Mouse (Mus musculus): ENCODE measurements around the gene Cyp2c68. TPM values are rescaled to one million over a fixed set of nuclear protein-coding genes. Genes with fewer than 3 reads are reported as not detected.
"Not testable (repeated sequence)": the region's sequence is repeated elsewhere in the genome, so short reads cannot be mapped to it uniquely, and the experiment has no call there.

Gene Cyp2c68
- not detected in 2 replicates for total RNA-seq (2015)
- total RNA-seq (2017) = not detected in 2 replicates

DNA sequence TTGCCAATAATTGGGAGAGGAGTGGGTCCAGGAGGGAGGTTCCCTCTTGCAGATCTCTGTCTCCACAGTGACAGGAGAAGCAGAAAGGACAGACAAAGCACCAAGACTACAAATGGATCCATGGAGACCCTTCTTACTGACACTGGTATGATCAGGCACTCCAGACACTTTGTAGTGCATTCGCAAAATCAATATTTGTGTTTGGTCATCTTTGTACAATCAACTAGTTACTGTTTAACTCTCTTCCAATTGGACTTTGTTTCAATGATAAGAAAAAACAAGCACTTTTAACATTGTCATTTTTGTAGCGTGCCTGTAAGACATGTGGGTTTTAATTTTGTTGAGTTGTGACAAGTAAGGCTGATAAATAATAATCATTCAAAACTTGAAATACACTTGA is at the start of gene Cyp2c68:
TSS of gene Cyp2c68 (minus strand) at position 135 of the 400 bp plus-strand sequence.
- no peak for ATAC-seq (ENCODE audit: poor library complexity, severe bottlenecking)

DNA sequence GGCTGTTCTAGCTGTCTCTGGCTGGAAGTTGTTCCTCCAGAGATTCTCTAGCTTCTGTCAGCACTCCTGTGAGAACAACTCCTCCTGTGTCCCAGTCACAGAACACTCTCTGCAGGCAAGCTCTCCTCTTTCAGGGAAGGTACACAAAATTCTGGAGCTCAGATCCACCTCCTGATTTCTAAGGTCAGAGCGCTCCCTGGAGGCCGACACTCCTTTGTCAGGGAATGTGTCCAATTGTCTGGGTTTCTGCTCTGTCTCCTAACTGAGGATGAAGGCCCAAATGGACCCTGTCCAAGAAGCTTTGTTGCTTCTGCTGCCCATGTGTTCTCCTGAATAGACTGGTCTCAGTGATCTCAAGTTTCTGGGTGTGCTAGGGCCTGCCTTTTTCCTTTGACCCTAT is 44.6 kb upstream of the Cyp2c68 start:
- ATAC-seq (ENCODE audit: poor library complexity, severe bottlenecking) = not testable (repeated sequence)

- ATAC-seq (ENCODE audit: poor library complexity, severe bottlenecking) = no peak
Measured at GRCm38 (mm10) chr19:39745357-39745756, 4.5 kb upstream of the Cyp2c68 start.

DNA sequence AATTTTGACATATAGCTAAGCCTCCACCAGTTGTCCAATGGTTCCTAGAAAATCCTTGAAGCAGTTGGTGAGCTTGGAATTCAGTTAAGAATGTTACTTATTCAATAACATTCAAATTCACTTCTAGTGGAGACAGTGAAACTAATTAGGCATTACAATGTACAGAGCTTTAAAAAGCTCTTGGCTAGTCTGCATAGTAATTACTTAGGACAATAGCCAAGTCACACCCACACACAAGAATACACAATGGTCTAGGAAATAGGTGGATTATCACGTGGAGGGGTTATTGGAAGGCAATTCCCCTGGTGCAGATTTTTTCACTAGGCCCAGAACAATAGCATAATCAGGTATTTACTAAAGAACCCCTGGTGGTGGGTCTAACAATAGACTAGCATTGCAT is 3.5 kb upstream of the Cyp2c68 start:
- not testable (repeated sequence) for ATAC-seq (ENCODE audit: poor library complexity, severe bottlenecking)

DNA sequence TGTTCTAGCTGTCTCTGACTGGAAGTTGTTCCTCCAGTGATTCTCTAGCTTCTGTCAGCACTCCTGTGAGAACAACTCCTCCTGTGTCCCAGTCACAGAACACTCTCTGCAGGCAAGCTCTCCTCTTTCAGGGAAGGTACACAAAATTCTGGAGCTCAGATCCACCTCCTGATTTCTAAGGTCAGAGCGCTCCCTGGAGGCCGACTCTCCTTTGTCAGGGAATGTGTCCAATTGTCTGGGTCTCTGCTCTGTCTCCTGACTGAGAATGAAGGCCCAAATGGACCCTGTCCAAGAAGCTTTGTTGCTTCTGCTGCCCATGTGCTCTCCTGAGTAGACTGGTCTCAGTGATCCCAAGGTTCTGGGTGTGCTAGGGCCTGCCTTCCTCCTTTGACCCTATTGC is 29.7 kb downstream of the Cyp2c68 start:
- ATAC-seq (ENCODE audit: poor library complexity, severe bottlenecking) = not testable (repeated sequence)

- not testable (repeated sequence) for ATAC-seq (ENCODE audit: poor library complexity, severe bottlenecking)
Measured at GRCm38 (mm10) chr19:39665650-39666049, 75.2 kb downstream of the Cyp2c68 start.

GRCm38 (mm10) chr19:39652381-39652780 is 88.5 kb downstream of the Cyp2c68 start:
- no peak for ATAC-seq (ENCODE audit: poor library complexity, severe bottlenecking)

GRCm38 (mm10) chr19:39648938-39649337 is 91.9 kb downstream of the Cyp2c68 start, which contains the start of gene Cyp2c67:
Gene Cyp2c67, minus strand, starts transcription at chr19:39649051.
- no peak for ATAC-seq (ENCODE audit: poor library complexity, severe bottlenecking)

- no peak for ATAC-seq (ENCODE audit: poor library complexity, severe bottlenecking)
Measured at GRCm38 (mm10) chr19:39647519-39647918, 93.3 kb downstream of the Cyp2c68 start.

- not testable (repeated sequence) for ATAC-seq (ENCODE audit: poor library complexity, severe bottlenecking)
Measured at GRCm38 (mm10) chr19:39644551-39644950, 96.3 kb downstream of the Cyp2c68 start.

Other genes with a start within 250 kb of the Cyp2c68 start
- gene Cyp2c39, start 230.2 kb downstream of the Cyp2c68 start, total RNA-seq (2015) = not detected in 2 replicates
- not detected in 2 replicates for gene Cyp2c39, start 230.2 kb downstream of the Cyp2c68 start, total RNA-seq (2017)
- not detected in 2 replicates for gene Cyp2c67, start 92.0 kb downstream of the Cyp2c68 start, total RNA-seq (2015)
- gene Cyp2c67, start 92.0 kb downstream of the Cyp2c68 start, total RNA-seq (2017) = not detected in 2 replicates
- not detected in 2 replicates for gene Cyp2c40, start 71.8 kb upstream of the Cyp2c68 start, total RNA-seq (2015)
- not detected in 2 replicates for gene Cyp2c40, start 71.8 kb upstream of the Cyp2c68 start, total RNA-seq (2017)
- gene Cyp2c69, start 145.7 kb upstream of the Cyp2c68 start, total RNA-seq (2015) = not detected in 2 replicates
- not detected in 2 replicates for gene Cyp2c69, start 145.7 kb upstream of the Cyp2c68 start, total RNA-seq (2017)